Mouse (Mus musculus): ENCODE results near the gene Slc6a13.

DNA sequence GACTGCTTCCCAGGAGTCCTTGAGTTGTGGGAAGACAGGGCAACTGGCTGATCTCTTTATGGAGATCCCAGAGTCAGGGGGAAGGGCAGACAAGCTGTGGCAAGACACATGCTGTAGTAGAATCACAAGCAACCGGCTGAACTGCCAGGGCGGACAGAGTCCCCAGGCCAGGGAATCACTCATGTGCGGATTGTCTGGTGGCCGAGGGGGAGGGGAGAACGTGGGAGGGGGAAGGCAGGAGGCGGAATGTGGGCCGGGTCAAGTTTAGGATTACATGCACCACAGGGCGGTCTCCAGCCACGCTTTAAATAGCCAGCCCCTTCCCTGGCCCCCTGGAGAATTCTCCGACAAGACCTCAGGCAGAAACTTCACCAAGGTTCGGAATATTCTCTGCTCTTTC is at the start of gene Slc6a13:
- TF ChIP-seq POLR2A (IDR thresholded peaks at IDR 0.05; ENCODE audit: low read depth, low read length) = no peak
- TF ChIP-seq CTCF (IDR thresholded peaks at IDR 0.05; ENCODE audit: extremely low read depth, insufficient read depth, insufficient read length, insufficient replicate concordance) = no peak

Data from spleen, adult 2 months (tissue).